Mouse (Mus musculus) brain, embryonic 14.5 days (tissue): ENCODE results near the gene Ddx31.
A peak's percentile ranks its signal among the peaks of the same experiment; 100 is the strongest.

Experiments used
- CTCF ChIP-seq: fragments of 200-500 bp; IDR thresholded peaks from 2 replicates; pipeline ENCODE4 v1.5.1; 2012; ENCODE audit warnings: inconsistent platforms, mild to moderate bottlenecking, moderate library complexity, borderline replicate concordance; ENCODE audit not compliant: insufficient read depth, insufficient read length; ENCODE audit errors: extremely low read depth
- POLR2A ChIP-seq: fragments of 200-500 bp; IDR thresholded peaks from 2 replicates; pipeline ENCODE4 v1.6.1; 2012; ENCODE audit warnings: mild to moderate bottlenecking, inconsistent platforms, borderline replicate concordance; ENCODE audit not compliant: poor library complexity, insufficient read depth, insufficient read length, severe bottlenecking; ENCODE audit errors: extremely low read depth

GRCm38 (mm10) chr2:28829265-28829664 is 10.9 kb upstream of the Ddx31 start:
- peak; percentile 23; the same call in 1 of the 2 replicates for TF ChIP-seq CTCF
- TF ChIP-seq POLR2A: no peak
